Mouse (Mus musculus): ENCODE data around the gene Hes7.

Hes7 gene

GRCm38 (mm10) chr11:69101604-69102402, 18.4 kb upstream of the Hes7 start:
- DNase-seq (ENCODE audit: low spot score): no peak

GRCm38 (mm10) chr11:69102403-69102725, 17.8 kb upstream of the Hes7 start:
- DNase-seq (ENCODE audit: low spot score): no peak

- DNase-seq (ENCODE audit: low spot score): no peak
These were observed 17.1 kb upstream of the Hes7 start for GRCm38 (mm10) chr11:69103121-69103520.

- DNase-seq (ENCODE audit: low spot score): no peak
These were observed 16.4 kb upstream of the Hes7 start for GRCm38 (mm10) chr11:69103531-69104435.

- no peak for DNase-seq (ENCODE audit: low spot score)
These were observed 15.7 kb upstream of the Hes7 start for GRCm38 (mm10) chr11:69104487-69104886.

- DNase-seq (ENCODE audit: low spot score): no peak
These were observed 15.0 kb upstream of the Hes7 start for GRCm38 (mm10) chr11:69105227-69105626.

- no peak for DNase-seq (ENCODE audit: low spot score)
These were observed 14.4 kb upstream of the Hes7 start for GRCm38 (mm10) chr11:69105796-69106195.

GRCm38 (mm10) chr11:69106299-69106698, 13.9 kb upstream of the Hes7 start:
- DNase-seq (ENCODE audit: low spot score): no peak

GRCm38 (mm10) chr11:69106842-69107241, 13.4 kb upstream of the Hes7 start:
- DNase-seq (ENCODE audit: low spot score): no peak

- no peak for DNase-seq (ENCODE audit: low spot score)
These were observed 12.5 kb upstream of the Hes7 start for GRCm38 (mm10) chr11:69107676-69108075.

GRCm38 (mm10) chr11:69108223-69108622, 12.0 kb upstream of the Hes7 start:
- DNase-seq (ENCODE audit: low spot score): no peak

- no peak for DNase-seq (ENCODE audit: low spot score)
These were observed 10.9 kb upstream of the Hes7 start for GRCm38 (mm10) chr11:69109032-69109900.

GRCm38 (mm10) chr11:69110319-69111046, 9.7 kb upstream of the Hes7 start:
- DNase-seq (ENCODE audit: low spot score): peak; percentile 96

- peak; percentile 42 for DNase-seq (ENCODE audit: low spot score)
These were observed 9.0 kb upstream of the Hes7 start for GRCm38 (mm10) chr11:69111051-69111810.

- no peak for DNase-seq (ENCODE audit: low spot score)
These were observed 8.3 kb upstream of the Hes7 start for GRCm38 (mm10) chr11:69111865-69112264.

- DNase-seq (ENCODE audit: low spot score): no peak
These were observed 6.2 kb upstream of the Hes7 start for GRCm38 (mm10) chr11:69114018-69114417.

- DNase-seq (ENCODE audit: low spot score): no peak
These were observed 5.6 kb upstream of the Hes7 start for GRCm38 (mm10) chr11:69114621-69115020.

GRCm38 (mm10) chr11:69116843-69117242, 3.4 kb upstream of the Hes7 start:
- DNase-seq (ENCODE audit: low spot score): no peak

GRCm38 (mm10) chr11:69117737-69118695, 2.2 kb upstream of the Hes7 start:
- peak; percentile 73 for DNase-seq (ENCODE audit: low spot score)

GRCm38 (mm10) chr11:69118765-69119164, 1.4 kb upstream of the Hes7 start:
- DNase-seq (ENCODE audit: low spot score): peak; percentile 89

All from embryo, embryonic 10 days (tissue).